17 mouse cellular contexts compared by ENCODE assay signal in genomic region chr7:31069491-31069890, GRCm38 (mm10). TPM values are rescaled to one million over a fixed set of nuclear protein-coding genes. Genes with fewer than 3 reads are reported as not detected.
A peak's percentile ranks its signal among the peaks of the same experiment; 100 is the strongest.
DNase-seq lines count a peak whose midpoint lies in the region; ATAC-seq and TF ChIP-seq lines count a peak whose summit lies in the region.
"Had no signal": no experiment of that assay in that cellular context is flagged by ENCODE, and none has a peak within 500 bp of the region (broad histone marks: within the 10 kb centered on the region; RNA-seq: fewer than 3 reads in every experiment).

No protein-coding gene starts in this region.

- 82% methylated on average over 14 of the region's 14 CpGs for WGBS in kidney, postnatal 0 days
- WGBS in kidney, embryonic 14.5 days, result 86% methylated on average over 14 of the region's 14 CpGs
- 90% methylated on average over 14 of the region's 14 CpGs for WGBS in midbrain, embryonic 11.5 days
- WGBS in midbrain, embryonic 13.5 days, result 87% methylated on average over 14 of the region's 14 CpGs

- H3K9ac ChIP-seq in kidney, postnatal 0 days (ENCODE audit: low read depth, low read length), result no peak overlapping the region
- H3K9ac ChIP-seq in kidney, embryonic 14.5 days (ENCODE audit: low read depth, low read length), result no peak overlapping the region
- no peak overlapping the region for H3K9ac ChIP-seq in midbrain, embryonic 11.5 days (ENCODE audit: low read length)
- no peak overlapping the region for H3K9ac ChIP-seq in midbrain, embryonic 13.5 days (replicated peaks)
- H3K9ac ChIP-seq: embryonic facial prominence, embryonic 12.5 days; forebrain, embryonic 15.5 days; heart, embryonic 13.5 days; hindbrain, embryonic 15.5 days had no signal

- ATAC-seq in kidney, postnatal 0 days (replicated peaks; ENCODE audit: low FRiP score, low read depth), result no peak
- no peak for ATAC-seq in kidney, embryonic 14.5 days (ENCODE audit: low FRiP score, low TSS enrichment)
- no peak for ATAC-seq in midbrain, embryonic 11.5 days (ENCODE audit: low FRiP score)
- no peak for ATAC-seq in midbrain, embryonic 13.5 days
- ATAC-seq: forebrain, embryonic 15.5 days; intestine, embryonic 16.5 days had no signal

- no peaks in the 10 kb centered on the region; the same call in 1 of the 2 replicates for H3K4me1 ChIP-seq in kidney, postnatal 0 days (replicated peaks; ENCODE audit: insufficient read depth, low read length)
- H3K4me1 ChIP-seq in kidney, embryonic 14.5 days (ENCODE audit: control insufficient read depth, insufficient read depth, low read length), result peaks cover 18% of the 10 kb centered on the region; the same call in 1 of the 2 replicates
- no peaks in the 10 kb centered on the region for H3K4me1 ChIP-seq in midbrain, embryonic 11.5 days (ENCODE audit: control insufficient read depth, insufficient read depth, low read length)
- H3K4me1 ChIP-seq in midbrain, embryonic 13.5 days (replicated peaks), result no peaks in the 10 kb centered on the region
- H3K4me1 ChIP-seq: hindbrain, embryonic 15.5 days had no signal

- H3K36me3 ChIP-seq in kidney, postnatal 0 days (ENCODE audit: insufficient read depth, low read length), result no peaks in the 10 kb centered on the region
- H3K36me3 ChIP-seq in kidney, embryonic 14.5 days (ENCODE audit: control insufficient read depth, insufficient read depth, low read length), result no peaks in the 10 kb centered on the region
- no peaks in the 10 kb centered on the region for H3K36me3 ChIP-seq in midbrain, embryonic 11.5 days (ENCODE audit: control insufficient read depth, insufficient read depth, low read length)
- H3K36me3 ChIP-seq in midbrain, embryonic 13.5 days, result no peaks in the 10 kb centered on the region
- H3K36me3 ChIP-seq: embryonic facial prominence, embryonic 12.5 days; forebrain, embryonic 15.5 days; heart, embryonic 13.5 days; hindbrain, embryonic 15.5 days had no signal

- DNase-seq in cerebellum, adult 11-12 months, result peak; percentile 66
- no peak for DNase-seq in cerebellum, adult 8-10 months
- DNase-seq in kidney, postnatal 0 days (ENCODE audit: low spot score), result peak; percentile 16
- peak; percentile 21 for DNase-seq in midbrain, embryonic 11.5 days (ENCODE audit: low spot score, missing footprints)
- DNase-seq in cerebellum, postnatal 36 days, result peak; percentile 49 to 54
- DNase-seq in right cerebral cortex, postnatal 10 days (ENCODE audit: low spot score in 2 of 2), result no peak
- DNase-seq: adrenal gland, postnatal 14 days; B cell, adult 2 months; gastrocnemius, postnatal 36 days; heart, postnatal 36 days had no signal

- H3K4me2 ChIP-seq in kidney, postnatal 0 days (ENCODE audit: low read length), result no peak overlapping the region
- H3K4me2 ChIP-seq in kidney, embryonic 14.5 days (replicated peaks; ENCODE audit: low read depth, low read length), result no peak overlapping the region
- H3K4me2 ChIP-seq in midbrain, embryonic 11.5 days, result no peak overlapping the region
- no peak overlapping the region for H3K4me2 ChIP-seq in midbrain, embryonic 13.5 days (replicated peaks)
- H3K4me2 ChIP-seq: embryonic facial prominence, embryonic 12.5 days; forebrain, embryonic 15.5 days; heart, embryonic 13.5 days; hindbrain, embryonic 15.5 days had no signal

- no peaks in the 10 kb centered on the region for H3K27me3 ChIP-seq in kidney, postnatal 0 days (ENCODE audit: insufficient read depth, low read length)
- no peaks in the 10 kb centered on the region for H3K27me3 ChIP-seq in kidney, embryonic 14.5 days (ENCODE audit: control insufficient read depth, insufficient read depth, low read length)
- no peaks in the 10 kb centered on the region for H3K27me3 ChIP-seq in midbrain, embryonic 11.5 days (ENCODE audit: control insufficient read depth, insufficient read depth, low read length)
- H3K27me3 ChIP-seq in midbrain, embryonic 13.5 days, result no peaks in the 10 kb centered on the region
- H3K27me3 ChIP-seq: embryonic facial prominence, embryonic 12.5 days; forebrain, embryonic 15.5 days; hindbrain, embryonic 15.5 days had no signal

- no peak overlapping the region for H3K4me3 ChIP-seq in kidney, postnatal 0 days (replicated peaks; ENCODE audit: low read depth, low read length)
- no peak overlapping the region for H3K4me3 ChIP-seq in kidney, embryonic 14.5 days (ENCODE audit: low read length)
- H3K4me3 ChIP-seq in midbrain, embryonic 11.5 days (ENCODE audit: low read depth, low read length), result no peak overlapping the region
- no peak overlapping the region for H3K4me3 ChIP-seq in midbrain, embryonic 13.5 days (replicated peaks)
- H3K4me3 ChIP-seq: embryonic facial prominence, embryonic 12.5 days; forebrain, embryonic 15.5 days; heart, embryonic 13.5 days; hindbrain, embryonic 15.5 days had no signal

- TF ChIP-seq CTCF in kidney, postnatal 0 days (IDR thresholded peaks at IDR 0.05; ENCODE audit: low read depth), result no peak

- no peak overlapping the region for H3K27ac ChIP-seq in kidney, postnatal 0 days
- H3K27ac ChIP-seq in kidney, embryonic 14.5 days (ENCODE audit: low read depth, low read length), result no peak overlapping the region
- no peak overlapping the region for H3K27ac ChIP-seq in midbrain, embryonic 11.5 days (ENCODE audit: low read depth, low read length)
- no peak overlapping the region for H3K27ac ChIP-seq in midbrain, embryonic 13.5 days
- H3K27ac ChIP-seq: embryonic facial prominence, embryonic 12.5 days; forebrain, embryonic 15.5 days; heart, embryonic 13.5 days; hindbrain, embryonic 15.5 days had no signal

- no peaks in the 10 kb centered on the region for H3K9me3 ChIP-seq in kidney, postnatal 0 days (replicated peaks; ENCODE audit: low read length)
- H3K9me3 ChIP-seq in kidney, embryonic 14.5 days (ENCODE audit: control insufficient read depth, low read length), result no peaks in the 10 kb centered on the region
- no peaks in the 10 kb centered on the region for H3K9me3 ChIP-seq in midbrain, embryonic 11.5 days (ENCODE audit: control insufficient read depth, low read length)
- H3K9me3 ChIP-seq in midbrain, embryonic 13.5 days, result no peaks in the 10 kb centered on the region
- H3K9me3 ChIP-seq: embryonic facial prominence, embryonic 12.5 days; forebrain, embryonic 15.5 days; heart, embryonic 13.5 days; hindbrain, embryonic 15.5 days had no signal

RNA-seq across cellular contexts. Expression of gene Fxyd3, which starts 7.0 kb away (rescaled TPM):
- 16.9 and 22.5 TPM in 2 replicates for polyA plus RNA-seq in kidney, postnatal 0 days (2015; fragmentation: Nextera tagmentation; extraction: Ambion mirVana)
- polyA plus RNA-seq in kidney, embryonic 14.5 days (2014; fragmentation: Nextera tagmentation; extraction: Ambion mirVana), result 13.4 and 18.2 TPM in 2 replicates
- 1.8 and 2.3 TPM in 2 replicates for polyA plus RNA-seq in midbrain, embryonic 11.5 days (2014; fragmentation: Nextera tagmentation; extraction: Ambion mirVana)
- polyA plus RNA-seq in midbrain, embryonic 13.5 days (2015; fragmentation: Nextera tagmentation; extraction: Ambion mirVana), result 0.47 TPM in 1 of 2 replicates, not detected in the other
- polyA plus RNA-seq: forebrain, embryonic 15.5 days had no signal

RNA-seq across cellular contexts. Expression of gene Lgi4, which starts 10.3 kb away (rescaled TPM):
- 0.24 and 0.34 TPM in 2 replicates for polyA plus RNA-seq in kidney, postnatal 0 days (2015; fragmentation: Nextera tagmentation; extraction: Ambion mirVana)
- 0.47 TPM in 1 of 2 replicates, not detected in the other for polyA plus RNA-seq in kidney, embryonic 14.5 days (2014; fragmentation: Nextera tagmentation; extraction: Ambion mirVana)
- 0.58 and 0.85 TPM in 2 replicates for polyA plus RNA-seq in midbrain, embryonic 11.5 days (2014; fragmentation: Nextera tagmentation; extraction: Ambion mirVana)
- polyA plus RNA-seq in midbrain, embryonic 13.5 days (2015; fragmentation: Nextera tagmentation; extraction: Ambion mirVana), result 0.16 and 0.30 TPM in 2 replicates

RNA-seq across cellular contexts. Expression of gene Fxyd1, which starts 12.5 kb away (rescaled TPM):
- polyA plus RNA-seq in kidney, postnatal 0 days (2015; fragmentation: Nextera tagmentation; extraction: Ambion mirVana), result 62.0 and 76.3 TPM in 2 replicates
- 29.8 and 46.3 TPM in 2 replicates for polyA plus RNA-seq in kidney, embryonic 14.5 days (2014; fragmentation: Nextera tagmentation; extraction: Ambion mirVana)
- polyA plus RNA-seq in midbrain, embryonic 11.5 days (2014; fragmentation: Nextera tagmentation; extraction: Ambion mirVana), result 4.8 and 5.4 TPM in 2 replicates
- 5.2 and 5.6 TPM in 2 replicates for polyA plus RNA-seq in midbrain, embryonic 13.5 days (2015; fragmentation: Nextera tagmentation; extraction: Ambion mirVana)

RNA-seq across cellular contexts. Expression of gene Fxyd7, which starts 18.2 kb away (rescaled TPM):
- 6.1 and 8.5 TPM in 2 replicates for polyA plus RNA-seq in kidney, postnatal 0 days (2015; fragmentation: Nextera tagmentation; extraction: Ambion mirVana)
- polyA plus RNA-seq in kidney, embryonic 14.5 days (2014; fragmentation: Nextera tagmentation; extraction: Ambion mirVana), result 8.0 and 9.5 TPM in 2 replicates
- polyA plus RNA-seq in midbrain, embryonic 11.5 days (2014; fragmentation: Nextera tagmentation; extraction: Ambion mirVana), result 5.4 and 6.2 TPM in 2 replicates
- 49.2 and 50.8 TPM in 2 replicates for polyA plus RNA-seq in midbrain, embryonic 13.5 days (2015; fragmentation: Nextera tagmentation; extraction: Ambion mirVana)

RNA-seq across cellular contexts. Expression of gene Fxyd5, which starts 27.2 kb away (rescaled TPM):
- 31.5 and 35.9 TPM in 2 replicates for polyA plus RNA-seq in kidney, postnatal 0 days (2015; fragmentation: Nextera tagmentation; extraction: Ambion mirVana)
- polyA plus RNA-seq in kidney, embryonic 14.5 days (2014; fragmentation: Nextera tagmentation; extraction: Ambion mirVana), result 23.3 and 25.8 TPM in 2 replicates
- polyA plus RNA-seq in midbrain, embryonic 11.5 days (2014; fragmentation: Nextera tagmentation; extraction: Ambion mirVana), result 11.3 and 12.6 TPM in 2 replicates
- polyA plus RNA-seq in midbrain, embryonic 13.5 days (2015; fragmentation: Nextera tagmentation; extraction: Ambion mirVana), result 10.3 and 11.7 TPM in 2 replicates

Comparison
In these comparisons a context has a peak if more than half of its experiments do, and no peak if none do; other contexts are left out.
1. DNase-seq: peak in cerebellum, adult 11-12 months (single experiment), kidney, postnatal 0 days (single experiment), midbrain, embryonic 11.5 days (single experiment) and cerebellum, postnatal 36 days (2 of 2); none in cerebellum, adult 8-10 months (single experiment) and right cerebral cortex, postnatal 10 days (0 of 2).